Mouse (Mus musculus): ENCODE data around the gene Cpm.

Cpm gene

GRCm38 (mm10) chr10:117670092-117670491 is 40.8 kb downstream of the Cpm start:
- in situ Hi-C loops (cut with MboI; ENCODE audit: low sequenced_read_pairs), result no loop called here

DNA sequence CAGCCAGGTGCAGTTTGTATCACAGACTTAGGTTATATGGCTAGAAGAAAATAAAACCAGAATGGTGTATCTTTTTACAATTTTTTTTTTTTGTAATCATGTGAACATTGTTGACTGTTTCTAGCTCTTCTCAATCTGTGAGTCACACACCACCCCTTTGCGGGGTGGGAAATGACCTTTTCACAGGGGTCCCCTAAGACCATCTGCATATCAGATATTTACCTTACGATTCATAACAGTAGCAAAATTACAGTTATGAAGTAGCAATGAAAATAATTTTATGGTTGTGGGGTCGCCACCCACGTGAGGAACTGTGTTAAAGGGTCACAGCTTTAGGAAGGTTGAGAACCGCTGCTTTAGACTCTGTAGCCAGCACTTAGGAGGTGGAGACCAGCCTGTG is 41.5 kb downstream of the Cpm start:
- in situ Hi-C loops (cut with MboI; ENCODE audit: low sequenced_read_pairs), result no loop called here

DNA sequence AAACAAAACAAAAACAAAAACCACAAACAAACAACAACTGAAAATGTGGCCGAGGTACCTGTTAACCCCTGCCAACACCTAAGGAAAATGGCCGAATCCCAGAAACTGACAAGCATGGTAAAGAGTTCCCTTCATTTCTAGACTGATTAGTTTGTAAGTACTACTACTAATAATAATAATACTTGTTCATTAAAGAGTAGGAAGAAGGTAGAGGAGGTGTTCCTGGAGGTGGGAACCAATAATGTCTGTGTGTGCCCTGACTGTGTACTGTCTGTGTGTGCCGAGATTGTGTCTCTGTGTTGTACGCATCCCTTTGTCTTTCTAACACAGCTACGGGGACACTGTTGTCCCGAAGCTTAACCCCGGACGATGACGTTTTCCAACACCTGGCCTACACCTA is 42.0 kb downstream of the Cpm start:
- in situ Hi-C loops (cut with MboI; ENCODE audit: low sequenced_read_pairs), result no loop called here

GRCm38 (mm10) chr10:117671930-117672666 is 42.8 kb downstream of the Cpm start:
- in situ Hi-C loops (cut with MboI; ENCODE audit: low sequenced_read_pairs), result no loop called here

DNA sequence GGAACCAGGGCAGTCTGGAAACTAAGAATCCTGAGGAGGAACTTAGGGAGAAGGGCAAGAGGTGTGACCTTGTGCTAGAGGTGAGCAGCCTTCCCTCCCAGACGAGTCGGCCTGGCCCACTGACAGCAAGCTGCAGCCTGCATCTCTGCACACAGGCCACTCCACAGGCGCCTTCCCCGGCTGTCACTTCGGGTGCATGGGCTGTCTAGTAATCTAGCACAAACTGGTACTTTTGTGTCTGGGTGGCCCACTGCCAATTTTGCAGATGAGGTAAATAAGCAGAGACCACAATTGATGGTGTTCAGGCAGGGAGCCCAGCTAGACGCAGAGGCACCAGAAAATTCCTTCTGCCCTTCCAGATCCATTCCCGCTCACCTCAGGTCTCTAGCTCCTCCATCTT is 43.4 kb downstream of the Cpm start:
- in situ Hi-C loops (cut with MboI; ENCODE audit: low sequenced_read_pairs), result no loop called here

GRCm38 (mm10) chr10:117673913-117674312 is 44.6 kb downstream of the Cpm start:
- in situ Hi-C loops (cut with MboI; ENCODE audit: low sequenced_read_pairs), result no loop called here

DNA sequence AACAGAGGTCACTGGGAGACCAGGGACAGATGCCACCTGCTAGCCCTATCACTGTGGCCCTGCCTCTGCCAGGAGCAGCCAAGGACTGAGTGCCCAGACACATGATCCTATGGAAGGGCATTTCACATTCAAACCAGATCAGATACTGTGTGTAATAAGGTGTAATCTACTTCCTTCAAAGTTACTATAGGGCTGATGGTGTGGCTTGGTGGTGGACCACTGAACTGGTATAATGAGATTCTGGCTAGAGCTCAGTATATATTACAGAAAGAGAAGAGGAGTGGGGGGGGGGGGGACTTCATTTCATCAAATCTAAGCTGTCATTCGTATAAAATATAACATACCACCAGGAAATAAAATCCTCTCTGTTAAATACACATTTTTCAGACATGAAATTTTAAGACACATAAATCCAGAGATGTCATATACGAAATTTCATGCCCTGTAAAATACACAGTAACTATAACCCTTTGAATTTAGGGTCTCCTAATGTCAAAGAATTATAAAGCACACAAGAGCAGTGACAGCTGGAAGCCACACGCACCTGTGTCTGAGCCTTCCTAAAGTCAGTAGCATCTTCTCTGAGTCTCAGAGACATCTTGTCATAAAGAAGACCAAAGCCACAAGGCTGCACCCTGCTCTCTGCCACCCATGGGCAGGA is 45.2 kb downstream of the Cpm start:
- in situ Hi-C loops (cut with MboI; ENCODE audit: low sequenced_read_pairs), result loop anchor here (5.0 kb wide), 1 partner anchor 217 kb away; no protein-coding TSS in a partner anchor

DNA sequence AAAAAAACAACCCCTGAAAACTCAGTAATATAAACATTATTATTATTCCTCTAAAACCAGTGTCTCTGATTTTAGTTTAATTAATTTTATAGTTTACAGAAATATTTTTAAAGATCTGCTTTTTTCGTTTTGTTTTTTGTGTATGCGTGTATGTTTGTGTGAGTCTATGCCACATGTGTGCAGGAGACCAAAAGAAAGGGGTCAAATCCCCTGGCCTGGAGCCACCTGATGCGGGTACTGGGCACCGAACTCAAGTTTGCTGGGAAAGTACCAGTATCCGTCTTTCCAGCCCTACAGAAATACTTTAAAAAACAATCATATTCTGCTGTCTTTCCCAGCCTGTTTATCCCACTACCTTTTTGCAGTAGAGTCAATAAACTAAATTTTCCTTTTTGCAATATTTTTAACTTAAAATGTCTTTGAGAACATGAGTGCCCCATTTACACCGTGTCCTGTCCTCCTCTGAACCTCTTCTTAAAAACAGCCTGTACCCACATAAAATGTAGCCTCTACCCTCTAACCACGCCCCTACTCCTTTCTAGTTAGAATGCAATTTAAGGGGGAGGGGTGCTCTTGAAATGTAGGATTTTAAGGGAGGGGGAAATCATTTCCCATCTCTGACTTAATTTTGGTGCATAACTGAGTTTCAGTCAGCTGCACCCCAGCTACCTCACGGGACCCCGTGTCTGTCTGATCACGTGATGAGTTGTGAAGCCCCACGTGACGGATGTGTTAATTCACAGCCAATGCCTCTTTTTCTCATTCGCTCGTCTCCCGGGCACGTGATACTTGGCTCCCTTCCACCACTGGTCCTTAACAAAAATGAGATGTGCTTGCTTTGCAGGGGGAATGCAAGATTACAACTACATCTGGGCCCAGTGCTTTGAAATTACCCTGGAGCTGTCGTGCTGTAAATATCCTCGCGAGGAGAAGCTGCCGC is 46.1 kb downstream of the Cpm start:
- in situ Hi-C loops (cut with MboI; ENCODE audit: low sequenced_read_pairs), result loop anchor here (5.0 kb wide), 1 partner anchor 218 kb away; no protein-coding TSS in a partner anchor

- in situ Hi-C loops (cut with MboI; ENCODE audit: low sequenced_read_pairs), result loop anchor here (5.0 kb wide), 1 partner anchor 219 kb away; no protein-coding TSS in a partner anchor
Measured at GRCm38 (mm10) chr10:117676036-117676643, 46.8 kb downstream of the Cpm start.

DNA sequence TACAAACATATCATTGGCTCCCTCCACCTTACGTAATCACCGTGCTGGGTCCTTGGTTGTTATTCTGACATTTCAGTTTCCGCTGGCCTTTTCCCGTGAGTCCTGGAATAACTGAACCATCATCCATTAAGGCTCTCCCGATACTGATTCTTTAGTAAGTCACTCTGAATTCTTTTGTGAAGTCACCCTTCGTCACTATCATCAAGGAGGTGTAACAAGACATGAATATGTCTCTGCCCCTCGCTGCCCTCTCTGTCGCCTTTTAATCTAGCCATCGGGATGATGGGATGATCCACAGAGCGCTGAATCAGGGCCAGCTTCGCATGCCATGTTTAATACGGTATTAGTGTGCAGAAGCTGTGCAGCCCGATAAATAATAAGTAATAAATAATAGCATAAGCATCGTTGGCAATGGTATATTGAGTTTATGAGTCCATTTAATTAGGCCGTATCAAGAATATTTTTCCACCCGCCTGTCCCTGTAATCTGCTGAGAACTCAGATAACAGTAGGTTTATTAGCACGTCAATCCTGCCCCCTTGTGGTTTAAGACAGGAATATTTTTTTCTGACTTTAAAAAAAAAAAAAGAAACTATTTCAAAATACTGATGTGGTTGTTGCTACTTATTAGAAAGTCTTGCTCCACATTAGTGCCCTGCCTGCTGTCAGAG is 47.5 kb downstream of the Cpm start:
- in situ Hi-C loops (cut with MboI; ENCODE audit: low sequenced_read_pairs), result loop anchor here (5.0 kb wide), 1 partner anchor 219 kb away; no protein-coding TSS in a partner anchor

DNA sequence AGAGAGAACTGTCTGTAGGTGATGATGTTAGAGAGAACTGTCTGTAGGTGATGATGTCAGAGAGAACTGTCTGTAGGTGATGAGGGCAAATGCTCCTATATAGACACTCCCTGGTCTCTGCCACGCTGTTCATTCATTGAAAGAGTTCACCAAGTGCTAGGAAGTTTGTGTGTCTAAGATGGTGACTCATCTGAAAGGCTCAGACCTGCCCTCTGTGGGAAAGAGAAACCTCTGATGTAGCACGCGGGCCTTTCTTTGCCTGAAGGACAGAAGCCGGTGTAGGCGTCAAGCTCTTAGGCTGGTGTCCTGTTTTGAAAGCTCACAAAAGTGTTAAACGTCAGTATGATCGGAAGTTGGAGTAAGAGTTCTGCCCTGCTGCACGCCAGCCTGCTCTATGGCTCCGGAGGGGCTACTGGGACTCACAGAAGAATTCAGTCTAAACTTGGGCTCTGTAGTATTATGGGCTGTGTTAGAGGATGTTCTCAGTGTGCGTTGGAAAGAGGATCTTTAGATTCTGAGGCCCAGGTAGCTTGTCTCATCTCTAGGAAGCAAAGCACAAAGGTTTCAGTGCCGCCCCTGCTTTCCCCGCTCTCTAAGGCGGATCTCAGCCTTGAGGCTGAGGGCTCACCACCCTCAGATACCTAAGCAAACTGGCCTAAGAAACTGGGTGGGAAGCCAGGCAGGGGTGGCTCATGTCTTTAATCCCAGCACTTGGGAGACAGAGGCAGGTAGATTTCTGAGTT is 48.4 kb downstream of the Cpm start:
- in situ Hi-C loops (cut with MboI; ENCODE audit: low sequenced_read_pairs), result loop anchor here (5.0 kb wide), 1 partner anchor 220 kb away; no protein-coding TSS in a partner anchor

GRCm38 (mm10) chr10:117678357-117678756 is 49.1 kb downstream of the Cpm start:
- in situ Hi-C loops (cut with MboI; ENCODE audit: low sequenced_read_pairs), result loop anchor here (5.0 kb wide), 1 partner anchor 221 kb away; no protein-coding TSS in a partner anchor

DNA sequence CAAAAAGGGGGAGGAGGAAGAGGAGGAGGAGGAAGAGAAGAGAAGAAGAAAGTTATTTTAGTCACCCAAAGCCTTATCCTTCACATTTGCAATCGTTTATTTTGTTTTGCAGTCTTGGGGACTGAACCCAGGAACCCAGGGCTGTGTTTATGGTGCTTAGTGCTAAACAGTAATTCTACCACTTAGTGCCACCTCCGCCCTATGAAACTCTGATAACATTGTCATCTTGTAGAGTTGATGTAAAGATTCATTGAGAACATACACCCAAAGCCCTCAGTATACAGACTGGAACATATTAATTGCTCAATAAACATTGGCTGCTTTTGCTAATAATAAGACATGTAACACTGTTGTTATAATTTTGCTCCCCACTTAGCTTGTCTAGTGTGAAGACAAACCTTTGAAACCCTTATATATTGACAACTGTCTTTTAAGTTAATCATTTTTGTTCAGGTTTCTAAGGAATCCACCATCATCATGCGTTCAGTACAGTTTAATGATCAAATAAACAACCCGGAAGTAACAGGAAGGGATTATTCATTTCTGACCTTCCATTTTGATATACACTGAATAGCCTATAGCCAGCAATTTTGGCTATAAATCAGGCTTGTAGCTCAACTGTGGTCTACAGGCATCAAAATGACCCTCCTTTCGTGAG is 49.9 kb downstream of the Cpm start:
- in situ Hi-C loops (cut with MboI; ENCODE audit: low sequenced_read_pairs), result loop anchor here (5.0 kb wide), 1 partner anchor 222 kb away; no protein-coding TSS in a partner anchor

GRCm38 (mm10) chr10:117679963-117680473 is 50.7 kb downstream of the Cpm start:
- in situ Hi-C loops (cut with MboI; ENCODE audit: low sequenced_read_pairs), result loop anchor here (5.0 kb wide), 1 partner anchor 223 kb away; no protein-coding TSS in a partner anchor

- in situ Hi-C loops (cut with MboI; ENCODE audit: low sequenced_read_pairs), result no loop called here
Measured at GRCm38 (mm10) chr10:117680868-117681513, 51.7 kb downstream of the Cpm start.

DNA sequence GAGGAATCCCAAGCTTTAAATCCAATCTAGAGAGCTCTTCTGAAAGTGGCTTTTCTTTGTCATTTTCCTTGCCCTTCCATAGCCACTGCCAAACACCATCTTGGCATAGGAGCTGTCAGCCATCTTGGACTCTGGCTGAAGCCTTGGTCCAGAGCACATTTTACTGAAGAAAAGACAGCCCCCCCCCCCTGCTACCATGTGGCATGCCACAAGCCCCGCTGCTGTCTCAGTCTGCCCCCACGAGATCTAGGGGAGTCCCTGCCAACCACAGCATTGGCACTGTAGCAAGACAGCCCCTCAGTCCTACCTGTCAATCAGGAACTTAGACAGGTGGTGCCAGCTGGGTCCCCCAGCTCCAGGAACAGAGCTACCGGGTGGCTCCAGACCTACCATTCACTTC is 52.2 kb downstream of the Cpm start:
- in situ Hi-C loops (cut with MboI; ENCODE audit: low sequenced_read_pairs), result no loop called here

DNA sequence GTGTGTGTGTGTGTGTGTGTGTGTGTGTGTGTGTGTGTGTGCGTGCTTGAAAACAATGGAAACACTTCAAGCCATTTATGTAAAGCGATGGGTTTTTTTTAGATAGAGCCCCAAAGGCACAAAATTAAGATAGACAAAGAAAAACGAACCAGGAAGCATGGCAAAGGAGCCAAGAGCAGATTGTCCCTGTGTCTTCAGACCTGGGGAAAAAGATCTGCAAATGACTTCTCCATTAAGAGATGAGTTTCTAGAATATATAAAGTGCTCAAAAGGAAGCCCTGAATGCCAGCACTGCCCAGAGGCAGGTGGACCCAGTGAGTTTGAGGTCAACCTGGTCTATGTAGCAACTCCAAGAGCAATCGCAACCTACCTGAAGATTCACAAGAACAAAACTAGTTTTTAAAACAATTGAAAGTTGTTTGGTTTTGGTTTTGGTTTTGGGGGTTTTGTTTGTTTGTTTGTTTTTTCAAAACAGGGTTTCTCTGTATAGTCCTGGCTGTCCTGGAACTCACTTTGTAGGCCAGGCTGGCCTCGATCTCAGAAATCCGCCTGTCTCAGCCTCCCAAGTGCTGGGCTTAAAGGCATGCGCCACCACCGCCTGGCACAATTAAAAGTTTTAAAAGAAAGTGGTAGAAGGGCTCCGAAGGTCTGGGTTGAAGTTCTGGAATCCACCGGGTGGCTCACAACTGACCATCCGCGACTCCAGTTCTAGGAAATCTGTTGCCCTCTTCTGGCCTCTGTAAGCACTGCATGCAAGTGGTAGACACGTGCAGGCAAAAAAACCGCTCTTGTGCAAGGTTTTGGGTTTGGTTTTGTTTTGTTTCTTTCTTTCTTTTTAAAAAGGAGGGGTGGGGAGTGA is 52.9 kb downstream of the Cpm start:
- in situ Hi-C loops (cut with MboI; ENCODE audit: low sequenced_read_pairs), result no loop called here
